Mouse (Mus musculus) left cerebral cortex, postnatal 14 days (tissue): ENCODE measurements around the gene Zfp266. TPM values are rescaled to one million over a fixed set of nuclear protein-coding genes. Genes with fewer than 3 reads are reported as not detected.

Source experiments
- DNase-seq, 2 experiments: peaks; one replicate each; pipeline ENCODE4 v3.0.0; 2021 to 2022; ENCODE audit warnings: low spot score in 2 of 2, mixed read lengths in 1 of 2
- intact Hi-C: fragments of 180-260 bp; cut with DNase I; formaldehyde crosslinking; loops from one replicate; pipeline ENCODE4 v1.15.1; 2025
- total RNA-seq, 2 experiments: library from RNA; stranded (reverse); gene quantifications; 2 replicates each; pipeline ENCODE4 v1.2.3; 2021

The Zfp266 gene
- total RNA-seq, 2 experiments from 2014 or later, result 46.3 to 46.6 TPM

DNA sequence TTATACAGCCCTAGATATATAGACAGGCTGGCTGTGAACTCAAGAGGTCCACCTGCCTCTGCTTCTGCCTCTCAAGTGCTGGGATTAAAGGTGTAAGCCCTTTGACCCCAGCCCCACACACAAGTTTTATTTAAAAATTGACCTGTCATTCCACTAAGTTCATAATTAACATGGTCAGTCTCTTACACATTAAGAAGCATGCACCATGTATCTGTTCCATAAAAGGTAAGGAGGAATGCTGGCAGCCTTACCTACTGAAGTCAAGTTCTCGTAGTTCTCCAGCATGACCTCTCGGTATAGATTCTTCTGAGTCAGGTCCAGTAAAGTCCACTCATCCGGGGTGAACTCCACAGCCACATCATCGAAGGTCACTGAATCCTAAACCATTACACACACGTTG lies 16.4 kb downstream of the Zfp266 start:
- intact Hi-C loops, result no loop called here
- DNase-seq, result no peak

DNA sequence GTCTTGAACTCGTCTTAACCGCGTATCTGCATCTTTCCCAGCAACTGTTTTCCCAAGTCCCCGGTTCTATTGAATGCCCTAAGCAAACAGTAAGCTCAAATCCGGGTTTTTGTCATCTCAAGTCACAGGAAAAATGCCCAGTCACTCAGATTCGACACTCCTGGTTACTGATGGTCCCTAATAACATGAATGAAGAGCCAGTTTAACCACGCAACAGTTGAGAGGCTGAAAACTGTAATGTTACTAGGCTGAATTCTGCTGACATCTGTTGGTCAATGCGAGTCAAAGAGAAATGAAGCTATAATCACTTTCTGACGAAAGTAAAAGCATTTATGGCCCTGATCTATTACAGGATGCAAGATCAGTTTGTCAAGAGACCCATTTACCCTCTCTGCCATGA lies 27.9 kb downstream of the Zfp266 start:
- intact Hi-C loops, result loop anchor here (2.0 kb wide), 1 partner anchor 88 kb away; the partner anchor contains the start of gene Zfp846
- peak in 1 of 2 experiments; percentile 37 for DNase-seq

DNA sequence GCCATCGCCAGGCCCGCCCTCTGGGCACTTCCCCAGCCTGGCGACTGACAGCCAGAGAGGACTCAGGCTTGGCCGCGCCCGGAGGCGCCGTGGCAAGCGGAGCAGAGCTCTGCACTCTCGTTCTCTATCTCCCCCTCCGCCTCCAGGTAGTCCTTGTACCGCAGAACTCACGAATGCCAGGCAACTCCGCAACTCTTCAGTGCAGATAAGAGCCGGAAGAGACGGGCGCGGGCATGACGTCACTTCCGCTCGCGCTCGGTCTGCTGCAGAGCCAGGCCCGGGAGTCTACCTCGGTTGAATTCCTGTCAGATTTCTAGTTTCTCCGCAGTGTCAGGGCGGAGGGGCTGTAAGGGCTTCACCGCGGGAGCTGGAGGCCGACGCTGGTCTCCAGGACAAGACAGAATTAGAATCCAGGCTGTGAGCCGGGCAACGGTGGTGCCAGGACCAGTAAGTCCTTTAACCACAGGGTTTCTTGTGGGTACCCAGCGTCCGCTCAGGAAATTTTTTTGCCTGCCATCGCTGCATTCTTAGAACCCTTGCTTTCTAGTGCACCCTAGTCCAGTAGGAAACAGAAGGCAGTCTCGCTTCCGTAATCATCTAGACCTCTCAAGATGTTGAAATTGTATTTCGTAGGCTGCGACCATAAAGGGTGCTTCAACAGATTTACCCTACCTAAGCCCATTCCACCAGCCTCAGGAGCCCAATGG lies 28.5 kb downstream of the Zfp266 start, which contains the start of gene Zfp426:
Gene Zfp426 (minus strand): TSS at position 220 of the 707 bp plus-strand sequence.
- intact Hi-C loops, result loop anchor here (2.0 kb wide), 1 partner anchor 88 kb away; the partner anchor contains the start of gene Zfp846

DNA sequence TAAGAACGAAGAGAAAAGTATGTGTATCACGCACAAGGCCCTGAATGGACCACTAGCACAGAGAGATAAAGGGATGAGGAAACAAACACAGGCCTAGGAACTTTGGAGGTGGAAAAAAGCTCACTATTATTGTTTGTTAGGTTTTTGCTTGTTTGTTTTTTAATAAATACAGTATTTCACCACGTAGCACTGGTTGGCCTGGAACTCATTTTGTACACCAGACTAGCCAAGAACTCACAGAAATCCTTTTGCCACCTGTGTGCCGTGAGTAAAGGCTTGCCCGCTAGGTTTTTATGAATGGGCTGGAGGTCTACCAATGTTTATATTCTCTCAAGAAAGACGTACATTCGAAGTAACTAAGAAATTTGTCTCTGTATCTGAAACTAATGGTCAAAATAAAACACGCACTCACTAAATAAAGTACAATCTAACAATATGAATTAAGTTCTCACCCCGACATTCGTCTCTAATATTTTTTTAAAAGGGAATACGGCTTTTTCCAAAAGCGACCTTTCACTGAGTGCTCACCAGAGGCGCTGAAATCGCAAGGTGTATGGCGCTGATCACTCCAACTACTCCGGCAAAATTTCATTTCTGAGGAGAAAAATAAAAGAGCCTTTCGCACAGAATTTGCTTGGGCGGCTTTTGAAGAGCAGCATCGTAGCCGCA lies 29.2 kb downstream of the Zfp266 start:
- no peak for DNase-seq
- intact Hi-C loops, result loop anchor here (2.0 kb wide), 1 partner anchor 89 kb away; the partner anchor contains the start of gene Zfp846

More for the DNA sequence above, 28.5 kb downstream of the Zfp266 start, which contains the start of gene Zfp426:
- DNase-seq, result peak; percentile 87 to 89

DNA sequence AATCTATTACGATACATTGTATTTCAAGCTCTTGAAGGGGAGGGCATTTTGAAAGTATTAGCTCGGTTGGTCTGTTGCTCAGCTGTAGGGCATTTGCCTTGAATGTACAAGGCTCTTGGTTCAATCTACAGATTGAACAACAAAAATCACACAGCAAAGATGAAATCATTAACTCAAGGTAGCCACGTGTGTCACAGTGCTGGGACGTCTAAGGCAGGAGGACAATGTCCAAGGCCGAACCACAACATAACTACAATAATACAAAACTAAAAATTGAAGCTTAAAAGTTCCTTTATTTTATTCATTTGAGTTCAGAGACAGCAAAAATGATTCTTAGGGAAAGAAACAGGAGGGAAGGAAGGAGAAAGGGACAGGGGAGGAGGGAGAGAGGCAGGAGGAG lies 31.7 kb downstream of the Zfp266 start:
- intact Hi-C loops, result no loop called here
- DNase-seq, result no peak

DNA sequence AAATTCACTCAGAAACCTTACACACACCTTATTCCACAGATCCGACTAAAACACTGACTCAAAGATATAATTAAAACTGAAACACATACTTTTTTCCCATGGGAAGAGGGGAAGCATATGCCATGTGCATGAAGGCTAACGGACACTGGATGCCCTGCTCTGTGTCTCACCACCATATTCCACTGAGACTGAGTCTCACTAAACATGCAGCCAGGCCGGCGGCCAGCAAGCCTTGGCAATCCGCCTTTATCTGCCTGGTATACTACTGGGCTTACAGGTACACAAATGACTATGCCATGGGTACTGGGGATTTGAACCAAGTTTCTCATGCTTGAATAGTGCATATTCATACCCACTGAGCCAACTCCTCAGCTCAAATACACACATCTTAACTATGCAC lies 41.8 kb downstream of the Zfp266 start:
- no peak for DNase-seq
- intact Hi-C loops, result loop anchor here (10.0 kb wide), 1 partner anchor 365 kb away; no protein-coding TSS in a partner anchor

DNA sequence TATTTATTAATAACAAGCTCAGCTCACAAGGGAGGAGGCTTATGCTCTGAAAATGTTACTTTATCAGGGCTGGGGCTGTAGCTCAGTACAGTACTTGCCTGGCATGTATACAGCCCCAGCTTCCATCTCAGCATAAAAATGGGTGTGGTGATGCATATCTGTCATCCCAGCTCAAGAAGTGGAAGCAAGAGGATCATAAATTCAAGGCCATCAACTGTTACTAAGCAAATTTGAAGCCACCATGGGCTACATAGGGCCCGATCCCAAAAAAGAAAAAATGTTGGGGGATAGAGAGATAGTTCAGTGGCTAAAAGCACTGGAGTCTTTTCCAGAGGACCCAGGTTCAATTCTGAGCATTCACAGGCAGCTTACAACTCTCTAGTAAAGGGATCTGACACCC lies 44.6 kb downstream of the Zfp266 start:
- intact Hi-C loops, result loop anchor here (10.0 kb wide), 1 partner anchor 368 kb away; no protein-coding TSS in a partner anchor
- no peak for DNase-seq

DNA sequence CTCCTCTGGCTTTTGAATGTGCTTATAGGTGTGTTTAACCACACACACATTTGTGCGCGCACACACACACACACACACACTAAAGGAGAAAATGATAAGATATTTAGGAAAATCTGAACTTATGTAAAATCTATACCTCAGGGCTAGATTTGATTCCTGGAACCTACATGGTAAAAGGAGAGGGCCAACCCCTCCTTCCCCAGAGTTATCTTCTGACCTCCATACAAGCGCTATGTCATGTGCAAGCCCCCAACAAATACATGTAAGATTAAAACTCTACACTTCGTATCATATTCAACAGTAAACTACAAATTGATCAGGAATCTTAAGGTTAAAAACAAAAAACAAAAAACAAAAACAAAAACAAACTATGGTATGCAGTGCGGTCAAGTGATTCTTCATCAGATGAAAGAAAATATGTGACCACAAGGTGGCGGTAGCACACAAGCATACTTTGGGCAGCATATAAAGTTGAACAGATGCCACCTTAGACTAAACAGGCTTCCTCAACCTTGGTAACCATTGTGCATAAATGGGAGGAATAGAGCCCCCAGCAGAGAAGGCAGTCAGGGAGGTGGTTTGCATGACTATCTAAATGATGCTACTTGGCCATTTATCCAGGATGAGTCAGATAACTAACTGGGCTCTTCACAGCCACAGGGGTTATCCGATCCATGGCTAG lies 54.3 kb downstream of the Zfp266 start:
- intact Hi-C loops, result loop anchor here (5.0 to 10.0 kb wide), 3 partner anchors 80 to 270 kb away; partner anchors contain the start of genes Fbxl12 and Ubl5

DNA sequence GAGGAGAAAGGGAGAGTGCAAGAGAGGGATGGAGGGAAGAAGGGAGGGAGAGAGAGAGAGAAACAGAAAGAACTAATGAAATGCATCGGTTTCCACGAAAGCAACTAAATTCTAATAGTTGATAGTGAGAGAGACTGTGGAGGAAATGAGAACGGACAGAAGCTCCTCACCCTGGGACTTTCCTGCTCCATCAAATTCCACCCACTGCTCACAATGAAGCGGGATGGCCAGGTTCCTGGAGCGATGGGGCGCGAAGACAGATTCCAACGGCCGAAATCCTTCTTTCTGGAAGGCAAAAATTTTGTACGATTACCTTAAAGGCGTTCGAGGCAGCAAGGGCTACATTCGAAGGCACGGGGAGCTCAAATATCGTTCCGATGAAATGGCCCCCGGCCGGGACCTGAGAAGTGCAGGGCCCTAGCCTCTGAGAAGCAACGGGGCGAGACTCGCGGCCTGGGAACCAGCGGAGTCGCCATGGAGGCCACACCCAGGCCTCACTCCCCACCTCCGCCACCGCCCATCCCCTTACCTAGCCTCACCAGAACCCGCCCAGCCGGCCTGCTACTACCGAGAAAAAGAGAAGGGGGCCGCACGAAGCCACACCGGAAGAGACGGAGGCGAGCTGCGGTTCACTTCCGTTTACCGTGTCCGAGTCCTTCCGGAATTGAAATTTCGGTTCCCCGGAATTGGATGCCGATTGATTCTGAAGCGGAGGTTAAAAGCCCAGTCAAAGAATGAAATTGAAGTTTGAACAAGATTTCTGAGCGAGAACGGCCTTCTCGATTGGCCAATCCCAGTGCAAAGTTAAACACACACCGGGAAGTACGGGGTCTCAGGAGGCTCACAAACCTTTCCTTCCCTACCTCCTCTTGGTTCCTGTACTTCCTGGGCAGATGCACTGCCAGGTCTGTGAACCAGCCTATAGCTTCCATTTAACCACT lies 61.6 kb downstream of the Zfp266 start, which contains the start of gene Zfp26:
Gene Zfp26 (minus strand): TSS at position 786 of the 941 bp plus-strand sequence.
- intact Hi-C loops, result loop anchor here (5.0 to 10.0 kb wide), 2 partner anchors 123 to 185 kb away; partner anchors contain the start of genes Fbxl12, Ubl5 and Zfp846
- DNase-seq, result peak; percentile 81

More for the DNA sequence above, 54.3 kb downstream of the Zfp266 start:
- peak; percentile 78 to 81 for DNase-seq

DNA sequence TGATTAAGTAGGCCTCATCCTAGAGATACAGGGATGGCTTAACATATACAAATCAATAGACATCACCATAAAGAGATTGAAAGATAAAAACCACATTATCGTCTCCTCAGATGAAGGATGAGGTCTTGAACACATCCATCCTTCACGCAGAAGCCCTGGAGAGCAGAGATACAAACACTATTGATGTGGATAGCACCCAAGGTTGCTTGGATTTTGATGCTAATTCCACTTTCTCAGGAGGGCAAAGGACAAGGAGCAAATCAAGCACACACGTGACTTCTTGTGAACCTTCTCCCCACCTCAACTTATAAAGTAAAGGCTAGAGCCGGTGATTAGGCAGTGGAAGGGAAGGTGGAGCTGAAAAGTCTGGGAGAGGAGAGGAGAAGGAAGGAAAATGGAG lies 67.6 kb downstream of the Zfp266 start:
- no peak for DNase-seq
- intact Hi-C loops, result no loop called here

DNA sequence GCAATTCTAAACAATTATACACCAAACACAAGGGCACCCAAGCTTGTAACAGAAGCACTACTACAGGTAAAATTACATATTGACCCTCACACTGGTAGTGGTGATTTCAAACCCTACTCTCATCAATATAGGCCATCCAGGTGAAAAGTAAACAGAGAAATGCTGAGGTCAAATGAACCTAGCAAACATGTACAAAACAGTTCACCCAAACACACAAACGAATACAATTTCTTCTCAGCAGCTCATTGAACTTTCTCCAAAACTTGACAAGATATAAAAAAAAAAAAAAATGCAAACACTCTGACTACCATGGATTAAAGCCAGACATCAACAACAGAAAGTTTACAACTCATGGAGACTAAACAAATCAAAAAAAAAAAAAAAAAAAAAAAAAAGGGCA lies 69.7 kb downstream of the Zfp266 start:
- intact Hi-C loops, result no loop called here

More for the DNA sequence above, 69.7 kb downstream of the Zfp266 start:
- no peak for DNase-seq

Other genes starting within 250 kb of the Zfp266 start
- gene Olfr39, start 239.1 kb downstream of the Zfp266 start, total RNA-seq, result not detected
- not detected for gene Olfr873, start 222.9 kb downstream of the Zfp266 start, total RNA-seq
- gene Olfr18, start 185.3 kb downstream of the Zfp266 start, total RNA-seq, result not detected
- gene Zfp560, start 136.2 kb downstream of the Zfp266 start, total RNA-seq, result 10 to 100 TPM; 11.0 to 11.8 TPM
- 10 to 100 TPM; 24.4 to 26.6 TPM for gene Zfp26, start 61.3 kb downstream of the Zfp266 start, total RNA-seq
- 10 to 100 TPM; 29.2 to 29.5 TPM for gene Zfp426, start 28.7 kb downstream of the Zfp266 start, total RNA-seq
- gene Zfp846, start 59.9 kb upstream of the Zfp266 start, total RNA-seq, result 10 to 100 TPM; 18.3 to 24.4 TPM
- 100 to 1,000 TPM; 346 to 360 TPM for gene Ubl5, start 121.5 kb upstream of the Zfp266 start, total RNA-seq
- 10 to 100 TPM; 16.8 to 16.9 TPM for gene Fbxl12, start 123.3 kb upstream of the Zfp266 start, total RNA-seq
- gene Pin1, start 130.7 kb upstream of the Zfp266 start, total RNA-seq, result 10 to 100 TPM; 46.0 to 46.7 TPM
- gene Olfm2, start 224.9 kb upstream of the Zfp266 start, total RNA-seq, result 100 to 1,000 TPM; 205 to 210 TPM